Mouse (Mus musculus) neural tube, embryonic 12.5 days (tissue): ENCODE measurements at regions not wholly inside any gene's neighbourhood (a gene's known extent, or its start where the extent isn't known, plus 50 kb on each side); places are given as distances from the start of the nearest gene placed in this dataset.

Experiments
- ATAC-seq: fragments of 200-750 bp; cut with Nextera tagmentation; 2 replicates; pipeline ENCODE4 v1.8.0; 2017; ENCODE audit warnings: low read depth, mild to moderate bottlenecking, moderate TSS enrichment, moderate library complexity; ENCODE audit not compliant: low FRiP score
- H3K27ac ChIP-seq: fragments of 300-500 bp; sonication (generic); 2 replicates; pipeline ENCODE4 v1.5.1; 2016
- H3K27me3 ChIP-seq: fragments of 300-500 bp; sonication (generic); replicated peaks from 2 replicates; pipeline ENCODE4 v1.6.1; 2016; ENCODE audit warnings: mild to moderate bottlenecking
- H3K36me3 ChIP-seq: fragments of 300-500 bp; sonication (generic); 2 replicates; pipeline ENCODE4 v1.6.1; 2016; ENCODE audit warnings: mild to moderate bottlenecking
- H3K4me1 ChIP-seq: fragments of 300-500 bp; sonication (generic); 2 replicates; pipeline ENCODE4 v1.6.1; 2016
- H3K4me2 ChIP-seq: fragments of 300-500 bp; sonication (generic); replicated peaks from 2 replicates; pipeline ENCODE4 v1.6.1; 2016; ENCODE audit warnings: mild to moderate bottlenecking
- H3K4me3 ChIP-seq: fragments of 300-500 bp; sonication (generic); 2 replicates; pipeline ENCODE4 v1.5.1; 2016
- H3K9ac ChIP-seq: fragments of 300-500 bp; sonication (generic); 2 replicates; pipeline ENCODE4 v1.6.1; 2016; ENCODE audit warnings: mild to moderate bottlenecking
- H3K9me3 ChIP-seq: fragments of 300-500 bp; sonication (generic); 2 replicates; pipeline ENCODE4 v1.6.1; 2016; ENCODE audit warnings: mild to moderate bottlenecking
- WGBS: fragments of 180-500 bp; shearing (Covaris S2); methylation state at CpG from one replicate; pipeline ENCODE4 v1.1.7; 2016; 5-methylcytosine and 5-hydroxymethylcytosine counted together

GRCm38 (mm10) chr9:41364442-41365250 lies 203.1 kb upstream of the Ubash3b start:
- no peaks in the 10 kb centered on the region for H3K27me3 ChIP-seq
- no peak overlapping the region for H3K9ac ChIP-seq
- peak; percentile 62; the same call in 1 of the 2 replicates for ATAC-seq
- peaks cover 24% of the 10 kb centered on the region for H3K4me1 ChIP-seq
- H3K4me2 ChIP-seq: peak overlapping the region; percentile 33
- no peak overlapping the region for H3K4me3 ChIP-seq
- no peaks in the 10 kb centered on the region; the same call in 1 of the 2 replicates for H3K36me3 ChIP-seq
- H3K27ac ChIP-seq: peak overlapping the region; percentile 81
- whole genome bisulfite sequencing: 13% methylated on average over 6 of the region's 6 CpGs
- no peaks in the 10 kb centered on the region for H3K9me3 ChIP-seq

- H3K9ac ChIP-seq: no peak overlapping the region
- H3K27me3 ChIP-seq: no peaks in the 10 kb centered on the region
- no peaks in the 10 kb centered on the region for H3K9me3 ChIP-seq
- 73% methylated on average over 5 of the region's 5 CpGs for WGBS
- H3K4me1 ChIP-seq: peaks cover 9% of the 10 kb centered on the region
- H3K27ac ChIP-seq: no peak overlapping the region
- H3K4me2 ChIP-seq: no peak overlapping the region
- ATAC-seq: no peak
- no peak overlapping the region for H3K4me3 ChIP-seq
- no peaks in the 10 kb centered on the region; the same call in 1 of the 2 replicates for H3K36me3 ChIP-seq
Observed at GRCm38 (mm10) chr9:41360356-41360755, 198.9 kb upstream of the Ubash3b start.

- WGBS: 95% methylated on average over 3 of the region's 3 CpGs
- H3K27me3 ChIP-seq: no peaks in the 10 kb centered on the region
- no peak for ATAC-seq
Observed at GRCm38 (mm10) chr9:41359286-41359685, 197.8 kb upstream of the Ubash3b start.

GRCm38 (mm10) chr9:41345338-41345737 lies 183.8 kb upstream of the Ubash3b start:
- H3K4me1 ChIP-seq: no peaks in the 10 kb centered on the region
- H3K36me3 ChIP-seq: no peaks in the 10 kb centered on the region; the same call in 1 of the 2 replicates
- H3K27me3 ChIP-seq: no peaks in the 10 kb centered on the region
- H3K27ac ChIP-seq: no peak overlapping the region
- no peak overlapping the region for H3K4me2 ChIP-seq
- no peak for ATAC-seq
- no peak overlapping the region for H3K9ac ChIP-seq
- no peaks in the 10 kb centered on the region for H3K9me3 ChIP-seq
- no peak overlapping the region for H3K4me3 ChIP-seq
- WGBS: 76% methylated on average over 2 of the region's 2 CpGs

More at GRCm38 (mm10) chr9:41359286-41359685, 197.8 kb upstream of the Ubash3b start:
- Histone ChIP-seq H3K4me1 (no peaks in the 10 kb centered on the region), H3K4me3 (no peak overlapping the region), H3K27ac (no peak overlapping the region), H3K36me3 (no peaks in the 10 kb centered on the region; the same call in 1 of the 2 replicates), H3K4me2 (no peak overlapping the region), H3K9ac (no peak overlapping the region), H3K9me3 (no peaks in the 10 kb centered on the region)

GRCm38 (mm10) chr9:41337375-41337774 lies 175.9 kb upstream of the Ubash3b start:
- Histone ChIP-seq H3K4me2 (no peak overlapping the region), H3K9me3 (no peaks in the 10 kb centered on the region), H3K36me3 (0 out of 2 replicates have a peak, but pooled peaks cover 1% of the 10 kb centered on the region), H3K4me1 (peaks cover 10% of the 10 kb centered on the region), H3K27ac (no peak overlapping the region), H3K9ac (no peak overlapping the region), H3K4me3 (no peak overlapping the region), H3K27me3 (no peaks in the 10 kb centered on the region)
- WGBS: 89% methylated on average over 2 of the region's 2 CpGs
- no peak for ATAC-seq

- H3K27me3 ChIP-seq: no peaks in the 10 kb centered on the region
- H3K9me3 ChIP-seq: no peaks in the 10 kb centered on the region
- H3K4me3 ChIP-seq: no peak overlapping the region
- H3K4me2 ChIP-seq: no peak overlapping the region
- 82% methylated on average over 6 of the region's 6 CpGs for WGBS
- H3K4me1 ChIP-seq: peaks cover 10% of the 10 kb centered on the region
- no peak for ATAC-seq
- H3K9ac ChIP-seq: no peak overlapping the region
- no peak overlapping the region for H3K27ac ChIP-seq
- H3K36me3 ChIP-seq: 0 out of 2 replicates have a peak, but pooled peaks cover 4% of the 10 kb centered on the region
Observed at GRCm38 (mm10) chr9:41336801-41337200, 175.3 kb upstream of the Ubash3b start.

GRCm38 (mm10) chr9:41334462-41335241 lies 173.2 kb upstream of the Ubash3b start:
- ATAC-seq: peak; percentile 48; the same call in 1 of the 2 replicates
- H3K27me3 ChIP-seq: no peaks in the 10 kb centered on the region
- peak overlapping the region; percentile 31 for H3K4me2 ChIP-seq
- peak overlapping the region; percentile 42; the same call in 1 of the 2 replicates for H3K27ac ChIP-seq
- peaks cover 10% of the 10 kb centered on the region for H3K4me1 ChIP-seq
- H3K9me3 ChIP-seq: no peaks in the 10 kb centered on the region
- H3K4me3 ChIP-seq: no peak overlapping the region
- WGBS: 14% methylated on average over 10 of the region's 10 CpGs
- 0 out of 2 replicates have a peak, but pooled peaks cover 4% of the 10 kb centered on the region for H3K36me3 ChIP-seq
- peak overlapping the region; percentile 29; the same call in 1 of the 2 replicates for H3K9ac ChIP-seq

- ATAC-seq: no peak
- Histone ChIP-seq H3K27me3 (no peaks in the 10 kb centered on the region), H3K36me3 (0 out of 2 replicates have a peak, but pooled peaks cover 4% of the 10 kb centered on the region), H3K4me3 (no peak overlapping the region), H3K9me3 (no peaks in the 10 kb centered on the region), H3K4me1 (peaks cover 17% of the 10 kb centered on the region), H3K9ac (no peak overlapping the region), H3K27ac (no peak overlapping the region), H3K4me2 (no peak overlapping the region)
- WGBS: 97% methylated on average over 1 of the region's 1 CpGs
Observed at GRCm38 (mm10) chr9:41333526-41333925, 172.0 kb upstream of the Ubash3b start.

- Histone ChIP-seq H3K4me1 (peaks cover 32% of the 10 kb centered on the region), H3K27me3 (no peaks in the 10 kb centered on the region), H3K9ac (peak overlapping the region; percentile 48), H3K4me3 (peak overlapping the region; percentile 27), H3K4me2 (peak overlapping the region; percentile 61), H3K9me3 (no peaks in the 10 kb centered on the region), H3K27ac (0 out of 2 replicates have a peak overlapping the region, but pooled peaks have one; percentile 46), H3K36me3 (0 out of 2 replicates have a peak, but pooled peaks cover 4% of the 10 kb centered on the region)
- no peak for ATAC-seq
- WGBS: 95% methylated on average over 1 of the region's 1 CpGs
Observed at GRCm38 (mm10) chr9:41328959-41329358, 167.5 kb upstream of the Ubash3b start.

- Histone ChIP-seq H3K4me3 (peak overlapping the region; percentile 27), H3K36me3 (0 out of 2 replicates have a peak, but pooled peaks cover 4% of the 10 kb centered on the region), H3K4me1 (peaks cover 32% of the 10 kb centered on the region), H3K9ac (peak overlapping the region; percentile 48), H3K27me3 (no peaks in the 10 kb centered on the region), H3K27ac (peak overlapping the region; percentile 46; the same call in 1 of the 2 replicates), H3K4me2 (peak overlapping the region; percentile 61), H3K9me3 (no peaks in the 10 kb centered on the region)
- WGBS: 7% methylated on average over 5 of the region's 5 CpGs
- ATAC-seq: no peak
Observed at GRCm38 (mm10) chr9:41328480-41328879, 167.0 kb upstream of the Ubash3b start.

- Histone ChIP-seq H3K36me3 (0 out of 2 replicates have a peak, but pooled peaks cover 4% of the 10 kb centered on the region), H3K27ac (peak overlapping the region; percentile 46; the same call in 1 of the 2 replicates), H3K4me2 (peak overlapping the region; percentile 61), H3K4me3 (peak overlapping the region; percentile 27; the same call in 1 of the 2 replicates), H3K4me1 (peaks cover 32% of the 10 kb centered on the region), H3K27me3 (no peaks in the 10 kb centered on the region), H3K9ac (peak overlapping the region; percentile 48; the same call in 1 of the 2 replicates), H3K9me3 (no peaks in the 10 kb centered on the region)
- WGBS: 4% methylated on average over 1 of the region's 1 CpGs
- no peak for ATAC-seq
Observed at GRCm38 (mm10) chr9:41328056-41328455, 166.6 kb upstream of the Ubash3b start.

GRCm38 (mm10) chr9:41327561-41327960 lies 166.1 kb upstream of the Ubash3b start:
- 19% methylated on average over 1 of the region's 1 CpGs for WGBS

More at GRCm38 (mm10) chr9:41327561-41327960, 166.1 kb upstream of the Ubash3b start:
- Histone ChIP-seq H3K4me1 (peaks cover 32% of the 10 kb centered on the region), H3K4me3 (no peak overlapping the region), H3K4me2 (peak overlapping the region; percentile 61), H3K27me3 (no peaks in the 10 kb centered on the region), H3K27ac (no peak overlapping the region), H3K9ac (0 out of 2 replicates have a peak overlapping the region, but pooled peaks have one; percentile 8), H3K9me3 (no peaks in the 10 kb centered on the region), H3K36me3 (0 out of 2 replicates have a peak, but pooled peaks cover 4% of the 10 kb centered on the region)
- ATAC-seq: no peak
